Mouse (Mus musculus) cerebellum, postnatal 4 days (tissue): ENCODE results near the gene Srgn.

ENCODE experiments used
- DNase-seq, 2 experiments: peaks; one replicate each; pipeline ENCODE4 v3.0.0; 2022; ENCODE audit warnings: low spot score in 2 of 2, mixed read lengths in 1 of 2

The Srgn gene

GRCm38 (mm10) chr10:62527351-62527750, at the start of gene Srgn:
Srgn (minus strand) TSS chr10:62527451.
- no peak for DNase-seq

- no peak for DNase-seq
These were observed 47.8 kb upstream of the Srgn start for GRCm38 (mm10) chr10:62575001-62575400.

GRCm38 (mm10) chr10:62570126-62570871, 43.0 kb upstream of the Srgn start:
- no peak for DNase-seq

GRCm38 (mm10) chr10:62568861-62569260, 41.6 kb upstream of the Srgn start:
- no peak for DNase-seq

GRCm38 (mm10) chr10:62557736-62558135, 30.5 kb upstream of the Srgn start:
- DNase-seq = no peak

- no peak for DNase-seq
These were observed 29.3 kb upstream of the Srgn start for GRCm38 (mm10) chr10:62556558-62556901.

- DNase-seq = no peak
These were observed 28.7 kb upstream of the Srgn start for GRCm38 (mm10) chr10:62555705-62556557.

GRCm38 (mm10) chr10:62553611-62554091, 26.4 kb upstream of the Srgn start:
- no peak for DNase-seq

- no peak for DNase-seq
These were observed 23.6 kb upstream of the Srgn start for GRCm38 (mm10) chr10:62550787-62551300.

GRCm38 (mm10) chr10:62549523-62550166, 22.4 kb upstream of the Srgn start:
- DNase-seq = peak; percentile 41 to 78

GRCm38 (mm10) chr10:62546441-62546840, 19.2 kb upstream of the Srgn start:
- DNase-seq = no peak

- no peak for DNase-seq
These were observed 18.5 kb upstream of the Srgn start for GRCm38 (mm10) chr10:62545759-62546158.

- DNase-seq = no peak
These were observed 17.1 kb upstream of the Srgn start for GRCm38 (mm10) chr10:62544316-62544715.

- no peak for DNase-seq
These were observed 16.2 kb upstream of the Srgn start for GRCm38 (mm10) chr10:62543399-62543808.

- no peak for DNase-seq
These were observed 15.7 kb upstream of the Srgn start for GRCm38 (mm10) chr10:62542928-62543327.

- no peak for DNase-seq
These were observed 15.3 kb upstream of the Srgn start for GRCm38 (mm10) chr10:62542507-62542906.

GRCm38 (mm10) chr10:62541499-62541898, 14.2 kb upstream of the Srgn start:
- no peak for DNase-seq

GRCm38 (mm10) chr10:62540800-62541199, 13.5 kb upstream of the Srgn start:
- DNase-seq = no peak

GRCm38 (mm10) chr10:62534509-62534908, 7.3 kb upstream of the Srgn start:
- no peak for DNase-seq

- no peak for DNase-seq
These were observed 5.6 kb upstream of the Srgn start for GRCm38 (mm10) chr10:62532832-62533231.

GRCm38 (mm10) chr10:62530183-62530582, 2.9 kb upstream of the Srgn start:
- DNase-seq = no peak

GRCm38 (mm10) chr10:62522346-62522950, 4.8 kb downstream of the Srgn start:
- no peak for DNase-seq
